Mouse (Mus musculus) right cerebral cortex, adult 2 months (tissue): ENCODE results near the gene 9330159F19Rik.
A peak's percentile ranks its signal among the peaks of the same experiment; 100 is the strongest.

ENCODE experiments used
- DNase-seq, 2 experiments: peaks; one replicate each; pipeline ENCODE4 v3.0.0; 2021 to 2022; ENCODE audit warnings: low spot score in 2 of 2

The 9330159F19Rik gene

DNA sequence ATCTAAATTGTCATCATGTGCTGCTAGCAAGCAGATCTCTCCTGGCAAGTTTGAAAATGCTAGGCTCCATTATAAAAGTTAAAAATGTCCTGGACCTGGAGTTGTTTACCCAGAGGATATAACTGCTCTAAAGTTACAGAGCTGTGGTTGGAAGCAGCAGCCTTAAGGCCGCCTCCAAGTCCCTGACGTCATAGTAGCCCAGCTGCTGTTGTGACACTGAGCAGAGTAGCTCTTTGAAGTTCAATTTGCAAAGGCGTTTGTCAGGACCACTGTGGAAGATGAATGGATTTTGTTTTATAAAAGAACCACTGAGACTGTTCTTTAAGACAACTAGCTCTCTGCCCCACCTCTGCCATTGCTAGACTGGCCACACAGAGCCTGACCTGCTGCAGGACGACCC, at the start of gene 9330159F19Rik:
TSS of gene 9330159F19Rik (plus strand) at position 154 of the 400 bp plus-strand sequence.
- DNase-seq: peak in 1 of 2 experiments; percentile 60

DNA sequence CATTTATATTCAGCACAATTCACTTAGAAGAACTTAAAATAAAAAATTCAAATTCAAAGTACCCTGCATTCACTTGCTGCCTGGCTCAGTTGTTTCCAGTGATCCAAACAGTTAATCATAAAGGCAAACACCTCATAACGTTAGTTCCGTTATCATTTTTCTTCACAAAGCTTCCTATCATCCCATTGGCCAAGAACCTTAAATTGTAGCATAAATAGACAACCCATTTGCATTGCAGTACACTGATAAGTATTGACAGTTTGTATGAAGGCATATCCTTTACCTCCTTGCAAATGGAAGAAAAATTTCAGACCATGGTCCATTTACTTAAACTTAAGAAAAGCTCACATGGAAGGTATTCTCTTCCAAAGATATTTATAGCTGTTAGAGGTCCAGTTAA, 49.7 kb upstream of the 9330159F19Rik start:
- DNase-seq: no peak

DNA sequence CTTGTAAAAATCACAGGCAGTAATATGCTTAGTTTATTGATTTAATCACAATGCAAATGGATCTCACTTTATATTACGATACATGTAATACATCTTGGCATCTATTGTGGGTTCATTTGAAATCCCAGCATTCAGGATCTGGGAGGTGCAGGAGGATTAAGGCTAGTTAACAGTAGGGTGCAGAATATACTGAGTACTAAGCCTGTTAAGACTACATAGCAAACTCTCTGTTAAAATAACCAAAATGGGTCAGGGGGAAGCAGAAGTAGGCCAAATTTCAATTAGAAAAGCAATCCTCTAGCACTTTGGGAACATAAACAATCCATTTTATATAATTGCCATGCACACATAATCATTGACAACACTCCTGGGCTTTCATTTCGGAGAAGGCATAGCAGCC, 37.6 kb upstream of the 9330159F19Rik start:
- DNase-seq: no peak

DNA sequence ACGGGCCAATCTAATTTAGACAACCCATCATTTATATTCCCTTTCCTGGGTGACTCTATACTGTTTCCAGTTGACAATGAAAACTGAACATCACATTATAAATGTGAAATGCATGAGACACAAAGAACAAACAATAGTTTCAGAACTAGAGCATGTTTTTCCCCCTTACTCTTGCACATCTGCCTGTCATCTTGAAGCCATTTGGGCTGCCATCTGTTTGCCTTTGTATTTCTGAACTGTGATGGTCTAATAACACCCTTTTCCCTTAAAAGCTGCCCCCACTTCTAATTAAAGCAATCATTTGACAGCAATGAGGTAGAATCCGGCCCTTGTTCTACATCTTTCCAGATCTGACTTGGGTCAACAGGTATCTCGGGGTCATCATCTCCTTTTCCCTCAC, 35.8 kb upstream of the 9330159F19Rik start:
- DNase-seq: no peak

DNA sequence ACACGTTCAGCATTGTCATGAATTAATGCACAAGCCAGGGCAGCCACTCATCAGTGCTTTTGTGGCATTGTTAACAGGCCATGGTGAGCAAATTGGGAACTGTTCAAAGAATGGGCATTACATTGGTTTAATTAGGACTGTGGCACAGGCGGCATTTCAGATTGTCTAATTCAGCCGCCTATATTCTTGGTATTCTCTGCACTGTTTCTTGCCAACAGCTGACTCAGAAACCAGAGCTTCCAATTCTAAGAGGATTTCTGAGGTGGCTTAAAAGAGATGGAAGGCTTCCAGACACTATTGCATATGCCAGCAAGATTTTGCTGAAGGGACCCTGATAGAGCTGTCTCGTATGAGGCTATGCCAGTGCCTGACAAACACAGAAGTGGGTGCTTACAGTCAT, 34.5 kb upstream of the 9330159F19Rik start:
- DNase-seq: peak in 1 of 2 experiments; percentile 36

GRCm38 (mm10) chr10:29178003-29178402, 33.4 kb upstream of the 9330159F19Rik start:
- DNase-seq: peak; percentile 71 to 79

GRCm38 (mm10) chr10:29180210-29180609, 31.2 kb upstream of the 9330159F19Rik start:
- DNase-seq: no peak

- no peak for DNase-seq
These were observed 30.4 kb upstream of the 9330159F19Rik start for GRCm38 (mm10) chr10:29181046-29181445.

DNA sequence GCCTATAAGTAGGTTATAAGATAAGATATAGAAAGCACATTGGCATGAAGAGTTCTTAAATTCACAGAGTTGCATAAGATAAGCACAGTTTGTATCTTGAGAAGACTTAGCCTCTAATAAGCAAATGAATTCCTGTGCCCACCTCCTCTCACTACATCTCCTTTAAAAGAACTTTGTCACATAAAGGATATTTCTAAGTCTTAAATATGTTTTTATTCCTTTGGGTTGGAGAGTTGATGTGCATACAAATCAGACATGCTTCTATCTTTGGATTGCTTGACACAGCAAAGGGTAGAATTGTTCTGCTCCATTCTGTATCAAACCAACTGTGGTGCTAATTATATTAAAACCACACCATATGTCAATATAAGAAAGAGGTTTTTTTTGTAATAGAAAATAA, 17.6 kb upstream of the 9330159F19Rik start:
- no peak for DNase-seq

GRCm38 (mm10) chr10:29196811-29197210, 14.6 kb upstream of the 9330159F19Rik start:
- no peak for DNase-seq

DNA sequence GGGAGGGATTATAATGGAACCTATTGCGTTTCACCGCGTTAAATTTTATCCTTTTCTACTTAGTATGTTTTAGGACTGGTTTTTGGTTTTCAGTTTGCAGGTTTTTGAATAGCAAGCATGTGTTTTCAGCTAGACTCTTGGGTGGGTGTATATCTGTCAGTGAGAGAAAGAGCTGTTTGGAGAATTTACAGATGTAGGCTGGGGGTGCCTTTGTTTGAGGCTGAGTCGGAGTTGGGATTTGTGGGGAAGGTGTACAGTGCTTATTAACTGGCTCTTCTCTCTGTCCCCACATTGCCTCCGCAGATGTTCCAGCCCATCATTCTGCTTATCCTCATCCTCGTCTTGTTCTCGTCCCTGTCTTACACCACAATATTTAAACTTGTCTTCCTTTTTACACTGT, 12.8 kb upstream of the 9330159F19Rik start, which contains the start of gene Gm49353:
TSS of gene Gm49353 (plus strand) at position 313 of the 400 bp plus-strand sequence.
- DNase-seq: no peak

GRCm38 (mm10) chr10:29199835-29200234, 11.6 kb upstream of the 9330159F19Rik start:
- no peak for DNase-seq

GRCm38 (mm10) chr10:29200609-29201008, 10.8 kb upstream of the 9330159F19Rik start:
- no peak for DNase-seq

- DNase-seq: peak in 1 of 2 experiments; percentile 50
These were observed 4.7 kb upstream of the 9330159F19Rik start for GRCm38 (mm10) chr10:29206730-29207129.

- no peak for DNase-seq
These were observed 2.7 kb upstream of the 9330159F19Rik start for GRCm38 (mm10) chr10:29208735-29209134.

- DNase-seq: no peak
These were observed 2.2 kb downstream of the 9330159F19Rik start for GRCm38 (mm10) chr10:29213534-29214100.

DNA sequence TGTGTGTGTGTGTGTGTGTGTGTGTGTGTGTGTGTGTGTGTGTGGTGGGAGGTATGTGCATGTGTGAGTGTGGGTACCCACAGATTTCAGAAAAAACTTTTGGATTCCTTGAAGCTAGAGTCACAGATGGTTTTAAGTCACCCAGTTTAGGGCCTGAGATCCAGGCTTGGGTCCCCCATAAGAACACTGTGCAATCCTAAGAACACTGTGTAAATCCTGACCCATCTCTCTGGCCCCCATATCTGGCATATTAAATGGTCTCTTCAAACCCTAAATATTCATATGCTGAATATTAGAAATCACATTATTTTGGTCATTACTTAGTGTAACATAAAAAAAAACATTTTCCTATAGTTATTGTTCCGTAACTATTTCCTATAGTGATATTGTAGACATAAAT, 5.6 kb downstream of the 9330159F19Rik start:
- DNase-seq: no peak

DNA sequence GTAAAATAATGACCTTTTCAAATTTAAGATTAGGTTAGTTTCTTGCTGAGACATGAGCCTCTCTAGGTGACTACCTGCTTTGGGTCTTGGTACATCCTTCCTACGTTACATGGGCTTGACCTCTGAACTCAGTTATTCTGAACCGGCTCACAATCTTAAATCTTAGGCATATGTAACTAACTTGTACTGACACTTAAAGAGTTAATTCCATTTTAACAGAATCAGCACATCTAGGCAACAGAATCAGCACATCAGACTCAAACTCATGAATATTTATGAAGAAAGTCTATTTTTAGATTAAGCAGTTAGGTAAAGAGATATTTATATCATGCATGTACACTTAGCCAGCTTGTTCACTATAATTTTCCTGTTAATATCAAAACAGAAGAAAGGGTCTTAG, 6.0 kb downstream of the 9330159F19Rik start:
- DNase-seq: no peak

DNA sequence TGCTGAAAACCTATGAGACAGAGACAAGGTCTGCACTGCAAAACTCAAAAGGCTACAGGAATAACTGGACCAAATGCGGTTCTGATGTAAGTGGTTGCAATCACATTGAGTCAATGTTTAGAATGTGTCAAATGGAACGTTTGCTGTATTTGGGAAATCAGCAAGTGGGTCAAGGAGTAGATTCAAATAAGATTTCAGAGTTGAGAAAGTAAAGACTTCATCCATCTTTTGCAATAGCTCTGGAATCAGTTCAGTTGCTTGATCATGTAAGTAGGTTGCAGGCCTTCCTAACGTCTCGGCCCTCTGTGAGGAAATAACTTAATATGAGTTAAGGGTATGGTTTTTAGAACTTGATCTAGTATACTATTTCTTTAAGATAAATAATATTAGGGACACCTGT, 13.9 kb downstream of the 9330159F19Rik start:
- no peak for DNase-seq

GRCm38 (mm10) chr10:29231208-29231607, 19.8 kb downstream of the 9330159F19Rik start:
- no peak for DNase-seq
